Mouse (Mus musculus) spleen, adult 2 months (tissue): ENCODE measurements around the gene Cdc34.

Source experiments
- CTCF ChIP-seq: fragments of 200-500 bp; IDR thresholded peaks from 2 replicates; pipeline ENCODE4 v1.5.1; 2011; ENCODE audit warnings: mild to moderate bottlenecking, inconsistent platforms; ENCODE audit not compliant: insufficient read depth, insufficient read length, insufficient replicate concordance; ENCODE audit errors: extremely low read depth
- POLR2A ChIP-seq: fragments of 200-500 bp; IDR thresholded peaks from 2 replicates; pipeline ENCODE4 v1.6.1; 2011; ENCODE audit warnings: low read depth, low read length, inconsistent platforms

GRCm38 (mm10) chr10:79712499-79713126 is 30.6 kb downstream of the Cdc34 start:
- no peak for TF ChIP-seq POLR2A
- peak; percentile 83; the same call in 1 of the 2 replicates for TF ChIP-seq CTCF
